Mouse (Mus musculus) erythroblast, embryonic 14.5 days (primary cell): ENCODE measurements around the gene Maip1. TPM values are rescaled to one million over a fixed set of nuclear protein-coding genes. Genes with fewer than 3 reads are reported as not detected.
A peak's percentile ranks its signal among the peaks of the same experiment; 100 is the strongest.

Source experiments
- H3K27me3 ChIP-seq: 2 replicates; pipeline ENCODE4 v1.6.1; 2012; ENCODE audit warnings: inconsistent platforms; ENCODE audit not compliant: control insufficient read depth
- H3K36me3 ChIP-seq: 2 replicates; pipeline ENCODE4 v1.6.1; 2012; ENCODE audit warnings: mild to moderate bottlenecking, inconsistent platforms; ENCODE audit not compliant: control insufficient read depth
- H3K4me1 ChIP-seq: 2 replicates; pipeline ENCODE4 v1.6.1; 2012; ENCODE audit warnings: inconsistent platforms; ENCODE audit not compliant: control insufficient read depth
- H3K4me3 ChIP-seq: replicated peaks from 2 replicates; pipeline ENCODE3; 2012; ENCODE audit warnings: moderate library complexity, mild to moderate bottlenecking, inconsistent platforms
- H3K9me3 ChIP-seq: 2 replicates; pipeline ENCODE4 v1.6.1; 2012; ENCODE audit warnings: low read length, inconsistent platforms, mixed read lengths; ENCODE audit not compliant: control insufficient read depth
- GATA1 ChIP-seq: IDR thresholded peaks from 2 replicates; pipeline ENCODE4 v1.6.1; 2012; ENCODE audit warnings: low read length, inconsistent platforms, mixed read lengths
- TAL1 ChIP-seq: IDR thresholded peaks from 3 replicates; pipeline ENCODE4 v1.6.1; 2012; ENCODE audit warnings: low read length, inconsistent platforms, mixed read lengths
- polyA plus RNA-seq: library from polyadenylated mRNA; stranded (reverse); fragments of >175 nt; gene quantifications from 2 replicates; pipeline ENCODE4 v1.2.3, GENCODE M21; 2012

The Maip1 gene
- 1.4 and 1.6 TPM in 2 replicates for polyA plus RNA-seq

DNA sequence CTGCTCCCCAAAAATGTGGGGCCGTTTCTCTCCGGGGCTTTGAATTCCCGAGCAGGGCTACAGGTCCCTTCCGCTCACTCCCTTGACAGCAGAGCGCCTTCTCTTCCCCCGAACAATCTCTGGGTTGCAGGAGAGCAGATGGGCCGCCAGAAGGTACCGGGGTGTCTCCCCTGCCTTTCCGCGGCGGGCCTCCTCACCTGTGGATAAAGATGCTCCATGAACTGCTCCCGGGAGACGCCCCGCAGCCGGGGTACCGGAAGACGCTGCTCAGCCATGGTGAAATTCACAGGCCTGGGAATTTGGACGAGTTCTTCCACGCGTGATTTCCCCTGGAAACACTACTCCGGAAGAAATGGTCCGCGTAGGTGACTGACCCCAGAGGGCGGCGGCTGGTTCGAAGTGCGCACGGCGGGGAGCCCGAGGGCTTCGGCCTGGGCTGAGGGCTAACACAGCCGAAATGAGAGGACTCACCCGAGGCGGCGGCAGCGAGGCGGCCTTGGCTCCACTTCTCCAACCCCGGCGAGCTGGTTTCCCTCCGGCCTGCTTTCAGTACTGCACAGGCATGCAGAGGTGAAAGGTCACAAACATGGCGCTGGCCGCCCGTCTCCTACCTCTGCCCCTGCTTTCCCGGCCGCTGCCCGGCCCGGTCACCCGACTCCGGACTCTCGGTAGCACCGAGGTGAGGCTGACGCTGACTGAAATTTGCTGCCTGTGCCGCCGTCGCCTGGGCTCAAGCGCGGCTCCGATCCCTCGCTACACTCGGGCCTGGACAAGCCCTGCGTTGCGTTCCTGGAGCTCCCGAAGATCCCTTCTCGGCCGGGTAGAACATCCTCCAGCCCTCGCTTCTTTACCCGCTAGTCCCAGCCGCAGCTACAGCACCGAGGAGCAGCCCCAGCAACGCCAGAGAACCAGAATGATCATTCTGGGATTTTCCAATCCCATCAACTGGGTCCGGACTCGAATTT lies at the start of gene Maip1, which contains the start of gene Tyw5:
TSS of gene Maip1 (plus strand) at position 142 of the 965 bp plus-strand sequence.
TSS of gene Tyw5 (minus strand) at position 915 of the 965 bp plus-strand sequence.
- Histone ChIP-seq H3K9me3 (no peaks in the 10 kb centered on the region), H3K4me3 (peak within 1 kb of the TSS; percentile 88), H3K27me3 (no peaks in the 10 kb centered on the region), H3K36me3 (peaks cover 2% of the 10 kb centered on the region; the same call in 1 of the 2 replicates), H3K4me1 (peaks cover 34% of the 10 kb centered on the region)
- TF ChIP-seq TAL1 (no peak), GATA1 (no peak)

DNA sequence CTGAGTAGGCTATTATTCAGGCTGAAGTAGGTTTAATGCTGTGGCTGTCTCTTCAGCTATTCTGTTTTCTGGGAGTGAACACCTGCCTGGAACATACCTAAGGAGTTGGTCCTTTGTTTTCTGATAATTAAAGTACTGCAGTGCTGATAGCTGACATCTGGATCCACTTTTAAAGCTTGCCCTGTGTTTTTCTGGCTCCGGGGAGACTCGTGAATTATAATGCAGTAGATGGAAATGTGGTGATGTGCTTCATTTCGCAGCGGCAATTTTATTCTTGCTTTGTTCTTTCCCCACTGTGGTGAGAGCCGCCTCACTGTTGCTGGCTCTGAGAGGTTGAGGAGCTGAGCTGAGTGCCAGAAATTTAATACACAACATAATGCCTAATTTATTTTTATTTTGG lies 47.6 kb upstream of the Maip1 start:
- Histone ChIP-seq H3K4me1 (no peaks in the 10 kb centered on the region), H3K9me3 (no peaks in the 10 kb centered on the region)
- TF ChIP-seq TAL1 (no peak), GATA1 (no peak)

GRCm38 (mm10) chr1:57367446-57367845 lies 38.7 kb upstream of the Maip1 start:
- Histone ChIP-seq H3K4me3 (no peak overlapping the region), H3K4me1 (no peaks in the 10 kb centered on the region), H3K36me3 (no peaks in the 10 kb centered on the region; the same call in 1 of the 2 replicates), H3K27me3 (no peaks in the 10 kb centered on the region), H3K9me3 (no peaks in the 10 kb centered on the region)
- no peak for TF ChIP-seq TAL1
- no peak for TF ChIP-seq GATA1

More for the DNA sequence above, 47.6 kb upstream of the Maip1 start:
- no peaks in the 10 kb centered on the region for H3K36me3 ChIP-seq
- H3K4me3 ChIP-seq, result no peak overlapping the region
- H3K27me3 ChIP-seq, result no peaks in the 10 kb centered on the region

DNA sequence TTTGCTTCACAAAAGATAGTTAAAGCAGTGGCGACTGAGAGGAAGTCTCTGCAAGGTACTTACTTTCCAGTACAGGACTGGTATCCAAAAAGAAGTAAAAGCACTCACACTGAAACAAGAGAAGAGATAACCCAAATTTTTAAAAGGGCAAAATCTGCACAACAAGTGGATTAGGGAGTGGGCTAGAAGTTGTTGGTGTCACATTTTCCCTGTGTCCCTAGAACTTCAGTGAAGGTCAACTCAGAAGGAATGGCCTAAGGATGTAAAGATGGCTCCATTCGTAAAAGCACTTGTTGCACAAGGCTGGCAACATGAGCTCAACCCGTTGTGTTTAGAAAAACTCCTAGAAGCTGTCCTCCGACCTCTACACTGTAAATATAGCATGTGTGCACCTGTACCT lies 37.0 kb upstream of the Maip1 start:
- Histone ChIP-seq H3K9me3 (no peaks in the 10 kb centered on the region), H3K4me1 (no peaks in the 10 kb centered on the region), H3K4me3 (no peak overlapping the region), H3K36me3 (peaks cover 4% of the 10 kb centered on the region), H3K27me3 (no peaks in the 10 kb centered on the region)
- TF ChIP-seq GATA1, result no peak
- TF ChIP-seq TAL1, result no peak

DNA sequence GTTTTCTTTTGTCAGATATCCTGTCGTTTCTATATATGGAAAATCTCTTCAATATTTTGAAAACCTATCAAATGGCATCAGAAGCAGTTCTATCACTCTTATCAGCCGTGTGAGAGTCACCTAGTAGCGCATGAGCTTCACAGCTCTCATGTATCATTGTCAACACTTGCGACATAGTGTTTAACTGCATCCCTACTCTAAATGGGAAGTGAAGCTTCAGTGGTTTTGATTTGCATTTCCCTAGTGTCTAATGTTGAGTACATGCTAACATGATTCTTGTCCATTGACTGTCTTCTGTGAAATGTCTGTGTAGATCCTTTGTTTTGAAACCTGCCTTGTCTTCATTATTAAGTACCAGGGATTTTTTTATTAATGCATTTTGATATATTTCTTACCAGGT lies 35.7 kb upstream of the Maip1 start:
- Histone ChIP-seq H3K36me3 (peaks cover 4% of the 10 kb centered on the region), H3K9me3 (no peaks in the 10 kb centered on the region), H3K4me1 (no peaks in the 10 kb centered on the region), H3K27me3 (no peaks in the 10 kb centered on the region), H3K4me3 (no peak overlapping the region)
- no peak for TF ChIP-seq TAL1
- TF ChIP-seq GATA1, result no peak

GRCm38 (mm10) chr1:57375276-57375675 lies 30.9 kb upstream of the Maip1 start:
- Histone ChIP-seq H3K4me3 (no peak overlapping the region), H3K36me3 (peaks cover 11% of the 10 kb centered on the region), H3K4me1 (peaks cover 28% of the 10 kb centered on the region), H3K27me3 (no peaks in the 10 kb centered on the region), H3K9me3 (no peaks in the 10 kb centered on the region)
- no peak for TF ChIP-seq TAL1
- no peak for TF ChIP-seq GATA1

- Histone ChIP-seq H3K27me3 (no peaks in the 10 kb centered on the region), H3K4me3 (peak overlapping the region; percentile 73), H3K9me3 (no peaks in the 10 kb centered on the region), H3K4me1 (peaks cover 28% of the 10 kb centered on the region), H3K36me3 (peaks cover 14% of the 10 kb centered on the region)
- no peak for TF ChIP-seq TAL1
- TF ChIP-seq GATA1, result no peak
Observed at GRCm38 (mm10) chr1:57376806-57377205, 29.3 kb upstream of the Maip1 start.

- peaks cover 28% of the 10 kb centered on the region for H3K4me1 ChIP-seq
- peak within 1 kb of the TSS; percentile 73 for H3K4me3 ChIP-seq
- H3K27me3 ChIP-seq, result no peaks in the 10 kb centered on the region
- H3K36me3 ChIP-seq, result peaks cover 14% of the 10 kb centered on the region
- no peaks in the 10 kb centered on the region for H3K9me3 ChIP-seq
- TF ChIP-seq GATA1 (no peak), TAL1 (no peak)
Observed at GRCm38 (mm10) chr1:57377376-57378341, 28.5 kb upstream of the Maip1 start, which contains the start of gene 1700066M21Rik. 1700066M21Rik (plus strand) TSS chr1:57377620.
